Mouse (Mus musculus): ENCODE measurements around the gene Plppr4.

DNA sequence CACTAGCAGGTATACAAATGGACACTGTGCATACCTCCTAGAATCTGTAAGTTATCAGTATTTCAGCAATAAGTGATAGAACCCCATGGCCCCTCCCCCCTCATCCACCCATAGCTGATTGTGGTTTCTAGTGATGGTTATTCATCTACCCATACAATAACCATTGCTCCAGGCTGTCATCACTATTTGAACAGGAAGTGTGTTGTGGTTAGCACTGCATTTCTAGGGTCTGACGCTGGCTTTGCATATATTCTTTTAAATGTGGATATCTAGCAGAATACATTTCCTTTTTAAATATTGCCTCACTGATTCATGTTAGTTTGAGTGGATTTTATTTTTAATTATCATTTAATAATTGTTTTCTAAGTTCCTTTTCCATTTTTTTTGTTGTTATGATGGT lies 62.9 kb downstream of the Plppr4 start:
- TF ChIP-seq CTCF (IDR thresholded peaks at IDR 0.05) (no peak), EP300 (IDR thresholded peaks at IDR 0.05) (no peak)

Data from lung, postnatal 0 days (tissue).